Mouse (Mus musculus) E14TG2a.4 (cell line): Measurements from ENCODE around the gene C1qtnf5.

ENCODE experiments used
- H3K27me3 ChIP-seq: 2 replicates; pipeline ENCODE4 v1.6.1; 2014; ENCODE audit warnings: low read length, control low read depth; ENCODE audit not compliant: insufficient read depth
- H3K36me3 ChIP-seq: 2 replicates; pipeline ENCODE4 v1.6.1; 2014; ENCODE audit warnings: low read length, control low read depth; ENCODE audit not compliant: insufficient read depth
- H3K4me1 ChIP-seq: replicated peaks from 2 replicates; pipeline ENCODE4 v1.6.1; 2014; ENCODE audit warnings: low read depth, low read length, control low read depth
- H3K4me3 ChIP-seq: replicated peaks from 2 replicates; pipeline ENCODE4 v1.5.1; 2014; ENCODE audit warnings: mild to moderate bottlenecking, low read length
- H3K9me3 ChIP-seq: 2 replicates; pipeline ENCODE4 v1.6.1; 2014; ENCODE audit warnings: low read length, control low read depth
- CTCF ChIP-seq: conservative IDR thresholded peaks from 2 replicates; pipeline ENCODE4 v1.5.1; 2014; ENCODE audit warnings: low read length
- NANOG ChIP-seq: IDR thresholded peaks from 2 replicates; pipeline ENCODE4 v1.6.1; 2014; ENCODE audit warnings: borderline replicate concordance, low read length, mixed read lengths
- POU5F1 ChIP-seq: IDR thresholded peaks from 2 replicates; pipeline ENCODE4 v1.6.1; 2014; ENCODE audit warnings: low read length, borderline replicate concordance

Gene C1qtnf5

DNA sequence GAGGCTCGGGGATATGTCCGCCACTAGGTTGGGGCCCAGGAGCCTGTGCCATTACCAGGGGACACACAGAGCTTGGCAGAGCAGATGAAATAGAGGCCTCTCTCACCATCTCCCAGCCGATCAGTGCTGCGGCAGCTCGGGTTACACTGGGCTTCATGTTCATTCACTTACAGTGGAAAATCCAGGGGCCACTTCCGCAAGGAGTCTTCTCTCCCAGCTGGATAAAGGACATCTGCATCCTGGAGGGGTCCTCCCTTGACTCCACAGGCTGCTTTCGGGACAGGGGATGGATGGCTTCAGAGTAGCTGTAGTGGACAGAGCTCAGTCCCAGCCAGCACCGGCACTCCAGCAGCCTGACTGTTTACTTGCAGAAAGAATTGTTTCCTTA is 36.2 kb upstream of the C1qtnf5 start:
- no peaks in the 10 kb centered on the region for H3K9me3 ChIP-seq
- no peaks in the 10 kb centered on the region for H3K36me3 ChIP-seq
- TF ChIP-seq NANOG (no peak), CTCF (no peak)
- H3K27me3 ChIP-seq, result peaks cover 24% of the 10 kb centered on the region
- H3K4me3 ChIP-seq, result no peak overlapping the region
- peaks cover 64% of the 10 kb centered on the region for H3K4me1 ChIP-seq

DNA sequence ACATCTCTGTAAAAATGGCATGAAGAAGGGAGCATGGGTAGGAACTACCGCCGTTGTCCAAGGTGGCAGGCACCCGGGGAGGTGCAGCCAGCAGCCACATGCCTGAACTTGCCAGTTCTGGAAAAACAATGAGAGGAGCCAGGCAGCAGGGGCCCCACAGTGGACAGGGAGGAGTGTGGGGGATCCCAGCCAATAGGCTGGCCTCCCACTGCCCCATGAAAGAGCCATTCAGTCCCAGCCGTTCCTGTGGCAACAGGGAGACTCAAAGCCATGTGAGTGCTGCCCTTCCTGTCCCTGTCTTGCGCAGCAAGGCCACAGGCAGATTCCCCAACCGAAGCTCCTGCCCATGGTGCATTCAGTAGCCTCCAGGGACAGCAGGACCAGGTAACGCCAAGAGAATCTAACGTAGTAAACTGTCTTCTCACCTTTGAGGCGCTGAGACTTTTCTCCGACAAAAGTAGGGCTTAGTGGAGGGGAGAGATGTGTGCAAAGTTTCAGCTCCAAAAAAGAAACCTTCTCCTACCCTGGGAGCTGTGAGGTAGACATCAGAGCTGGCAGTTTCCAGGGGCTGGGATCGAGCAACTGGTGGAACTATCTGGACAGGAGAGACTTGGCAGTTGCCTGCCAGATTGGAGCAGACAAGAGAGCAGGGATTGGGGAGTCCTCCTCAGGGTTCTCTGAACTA is 35.0 kb upstream of the C1qtnf5 start:
- TF ChIP-seq NANOG, result no peak
- TF ChIP-seq POU5F1, result no peak
- TF ChIP-seq CTCF, result no peak
- H3K9me3 ChIP-seq, result no peaks in the 10 kb centered on the region
- H3K4me3 ChIP-seq, result 0 out of 2 replicates have a peak overlapping the region, but pooled peaks have one; percentile 13
- peaks cover 72% of the 10 kb centered on the region for H3K4me1 ChIP-seq
- H3K27me3 ChIP-seq, result peaks cover 23% of the 10 kb centered on the region
- H3K36me3 ChIP-seq, result no peaks in the 10 kb centered on the region

DNA sequence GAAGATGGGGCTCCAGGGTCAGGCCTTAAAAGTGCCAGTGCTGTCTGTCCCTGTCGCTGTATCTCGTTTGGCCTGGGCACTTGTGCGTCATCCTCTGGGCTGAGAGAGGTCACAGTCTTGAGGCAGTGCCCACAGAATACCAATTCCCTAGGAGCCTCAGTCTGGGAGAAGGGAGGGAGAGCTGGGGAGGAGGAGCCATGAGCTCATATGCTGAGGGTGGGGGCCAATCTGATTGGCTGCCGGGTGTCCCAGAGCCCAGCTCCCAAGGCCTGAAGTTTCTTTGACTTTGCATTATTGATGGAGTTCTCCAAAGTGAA is 34.5 kb upstream of the C1qtnf5 start:
- Histone ChIP-seq H3K9me3 (no peaks in the 10 kb centered on the region), H3K4me1 (peaks cover 69% of the 10 kb centered on the region), H3K27me3 (peaks cover 22% of the 10 kb centered on the region), H3K36me3 (no peaks in the 10 kb centered on the region), H3K4me3 (no peak overlapping the region)
- TF ChIP-seq NANOG (no peak), CTCF (no peak), POU5F1 (no peak)

DNA sequence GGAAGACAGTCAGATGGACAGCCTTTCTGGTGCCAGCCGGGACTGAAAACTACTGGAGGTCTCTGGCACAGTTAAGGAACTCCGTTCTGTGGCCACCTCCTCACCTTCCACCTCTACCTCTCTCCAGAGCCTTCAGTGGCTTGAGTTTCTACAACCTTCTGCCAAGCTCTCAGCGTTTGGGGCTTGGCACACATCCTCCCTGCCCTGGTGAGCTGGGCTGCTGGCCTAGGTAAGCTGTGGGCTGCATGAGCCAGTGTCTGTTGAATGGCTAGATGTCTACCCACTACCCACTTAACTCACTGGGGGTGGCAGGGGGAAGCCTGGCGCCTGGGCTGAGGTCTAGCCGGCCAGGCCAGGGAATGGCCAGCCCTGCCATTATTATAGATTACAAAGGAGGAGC is 33.9 kb upstream of the C1qtnf5 start:
- H3K27me3 ChIP-seq, result peaks cover 21% of the 10 kb centered on the region
- no peak overlapping the region for H3K4me3 ChIP-seq
- TF ChIP-seq NANOG (no peak), CTCF (no peak), POU5F1 (no peak)
- H3K9me3 ChIP-seq, result no peaks in the 10 kb centered on the region
- peaks cover 63% of the 10 kb centered on the region for H3K4me1 ChIP-seq
- H3K36me3 ChIP-seq, result no peaks in the 10 kb centered on the region

DNA sequence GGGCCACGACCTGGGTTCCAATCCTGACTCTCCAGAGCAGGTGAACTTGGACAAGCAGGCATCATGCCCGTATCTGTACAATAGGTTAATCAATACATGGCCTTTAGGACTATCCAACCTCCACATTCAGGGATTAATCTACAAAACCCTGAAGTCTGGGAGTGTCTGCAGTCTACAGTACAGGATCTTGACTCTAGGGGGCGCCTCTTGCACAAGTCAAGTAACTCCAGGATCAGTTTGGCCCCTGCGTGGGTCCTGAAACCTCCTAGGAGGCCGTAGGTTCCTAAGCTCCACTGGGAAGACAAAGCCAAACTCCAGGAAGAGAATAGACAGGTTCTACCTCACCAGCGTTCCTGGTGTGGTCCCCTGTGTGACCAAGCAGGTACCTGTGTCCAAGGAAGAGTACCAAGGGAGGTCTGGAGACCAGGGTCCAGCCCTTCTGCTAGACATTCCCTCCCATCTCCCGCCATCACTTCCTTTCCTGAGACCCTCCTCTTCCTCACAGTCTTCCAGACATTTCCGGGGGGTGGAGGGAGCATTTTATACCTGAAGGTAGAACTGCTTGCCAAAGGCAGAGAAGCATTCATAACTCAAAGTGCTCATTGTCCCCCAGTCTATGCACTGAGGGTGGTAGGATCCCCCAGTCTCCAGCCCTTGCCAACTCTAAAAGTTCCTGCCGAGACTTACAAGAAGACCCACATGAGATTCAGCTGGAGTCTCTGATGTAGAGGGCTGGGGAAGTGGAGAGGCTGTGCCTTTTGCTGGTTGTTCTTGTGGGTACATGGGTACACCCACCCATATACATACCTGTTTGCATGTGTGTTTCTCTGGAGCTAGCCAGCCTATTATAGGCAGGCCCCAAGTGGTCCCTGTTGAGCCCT is 32.4 kb upstream of the C1qtnf5 start:
- Histone ChIP-seq H3K9me3 (no peaks in the 10 kb centered on the region), H3K4me1 (peaks cover 73% of the 10 kb centered on the region), H3K36me3 (no peaks in the 10 kb centered on the region), H3K4me3 (0 out of 2 replicates have a peak overlapping the region, but pooled peaks have one; percentile 26), H3K27me3 (peaks cover 29% of the 10 kb centered on the region)
- TF ChIP-seq POU5F1, result no peak
- peak; percentile 86 for TF ChIP-seq CTCF

DNA sequence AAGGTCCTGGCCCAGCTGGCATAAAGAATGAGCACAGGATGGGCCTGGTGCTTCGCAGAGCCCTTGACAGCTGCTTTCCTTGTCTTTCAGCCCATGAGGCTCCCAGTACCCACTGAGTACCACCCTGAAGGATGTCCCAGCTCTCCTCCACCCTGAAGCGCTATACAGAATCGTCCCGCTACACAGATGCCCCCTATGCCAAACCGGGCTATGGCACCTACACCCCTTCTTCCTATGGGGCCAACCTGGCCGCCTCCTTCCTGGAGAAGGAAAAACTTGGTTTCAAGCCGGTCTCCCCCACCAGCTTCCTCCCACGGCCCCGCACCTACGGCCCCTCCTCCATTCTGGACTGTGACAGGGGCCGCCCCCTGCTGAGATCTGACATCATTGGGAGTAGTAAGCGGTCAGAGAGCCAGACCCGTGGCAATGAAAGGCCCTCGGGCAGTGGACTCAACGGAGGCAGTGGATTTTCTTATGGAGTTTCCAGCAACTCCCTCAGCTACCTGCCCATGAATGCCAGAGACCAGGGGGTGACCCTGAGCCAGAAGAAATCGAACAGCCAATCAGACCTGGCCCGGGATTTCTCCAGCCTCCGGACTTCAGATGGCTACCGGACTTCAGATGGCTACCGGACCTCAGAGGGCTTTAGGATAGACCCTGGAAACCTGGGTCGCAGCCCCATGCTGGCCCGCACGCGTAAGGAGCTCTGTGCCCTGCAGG is 31.6 kb upstream of the C1qtnf5 start:
- Histone ChIP-seq H3K27me3 (peaks cover 36% of the 10 kb centered on the region), H3K36me3 (no peaks in the 10 kb centered on the region), H3K4me3 (no peak overlapping the region; the same call in 1 of the 2 replicates), H3K9me3 (no peaks in the 10 kb centered on the region), H3K4me1 (peaks cover 68% of the 10 kb centered on the region)
- TF ChIP-seq CTCF, result no peak
- TF ChIP-seq NANOG, result no peak
- no peak for TF ChIP-seq POU5F1

DNA sequence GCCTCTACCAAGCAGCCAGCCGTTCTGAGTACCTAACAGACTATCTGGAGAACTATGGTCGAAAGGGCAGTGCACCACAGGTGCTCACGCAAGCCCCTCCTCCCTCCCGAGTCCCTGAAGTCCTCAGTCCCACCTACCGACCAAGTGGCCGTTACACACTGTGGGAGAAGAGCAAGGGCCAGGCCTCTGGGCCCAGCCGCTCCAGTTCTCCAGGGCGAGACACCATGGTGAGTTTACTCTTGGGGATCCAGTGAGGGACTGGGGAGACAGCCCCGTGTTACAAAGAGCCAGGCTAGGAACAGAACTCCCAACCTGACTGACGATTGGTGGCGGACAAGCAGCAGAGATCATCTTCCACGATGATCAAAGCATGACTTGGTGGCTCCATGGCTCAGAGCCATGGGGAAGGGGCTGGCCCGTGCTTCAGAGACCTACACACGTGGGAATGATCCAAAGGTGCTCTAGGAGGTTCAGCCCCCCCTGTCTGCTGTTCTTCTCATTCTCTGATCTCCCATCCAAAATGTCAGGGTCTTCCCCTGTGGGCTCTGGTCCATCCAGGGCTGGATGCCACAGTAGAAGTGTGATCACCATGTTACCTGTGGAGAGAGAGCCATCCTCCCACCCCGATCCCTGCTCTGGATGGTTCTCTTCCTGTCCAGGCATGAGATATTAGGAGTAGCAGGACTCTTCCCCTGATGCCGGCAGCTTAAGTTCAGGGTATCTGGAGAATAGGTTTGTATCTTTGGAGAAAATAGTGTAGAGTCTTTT is 30.9 kb upstream of the C1qtnf5 start:
- no peak for TF ChIP-seq POU5F1
- no peak for TF ChIP-seq CTCF
- no peak for TF ChIP-seq NANOG
- Histone ChIP-seq H3K4me3 (0 out of 2 replicates have a peak overlapping the region, but pooled peaks have one; percentile 20), H3K27me3 (peaks cover 36% of the 10 kb centered on the region), H3K9me3 (no peaks in the 10 kb centered on the region), H3K4me1 (peaks cover 61% of the 10 kb centered on the region), H3K36me3 (no peaks in the 10 kb centered on the region)

DNA sequence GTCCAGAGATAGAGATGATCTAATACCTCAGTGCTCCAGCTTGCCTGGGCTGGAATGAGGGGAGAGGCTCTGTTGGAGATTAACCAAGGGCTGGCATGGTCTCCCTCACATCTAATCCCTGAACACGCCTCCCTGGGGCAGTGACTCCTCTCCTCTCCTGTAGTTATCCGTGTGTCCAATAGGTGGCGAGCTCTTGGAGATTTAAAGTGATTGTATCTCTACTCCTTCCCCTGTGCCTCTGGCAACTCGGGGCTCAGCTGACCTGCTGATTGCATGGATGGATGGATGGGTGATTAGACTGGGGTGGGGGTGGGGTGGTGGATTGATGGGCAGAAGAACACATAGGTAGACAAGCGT is 30.3 kb upstream of the C1qtnf5 start:
- Histone ChIP-seq H3K36me3 (no peaks in the 10 kb centered on the region), H3K4me3 (no peak overlapping the region), H3K4me1 (peaks cover 57% of the 10 kb centered on the region), H3K9me3 (no peaks in the 10 kb centered on the region), H3K27me3 (peaks cover 39% of the 10 kb centered on the region)
- TF ChIP-seq CTCF, result peak; percentile 78
- TF ChIP-seq POU5F1, result no peak
